Mouse (Mus musculus): ENCODE results near the gene Muc4.

- TF ChIP-seq GATA1 (IDR thresholded peaks at IDR 0.05; ENCODE audit: borderline replicate concordance, low read length) (no peak), FLI1 (IDR thresholded peaks at IDR 0.05; ENCODE audit: low read length) (no peak)
These were observed 59.5 kb downstream of the Muc4 start for GRCm38 (mm10) chr16:32795177-32795576.
